Mouse (Mus musculus): ENCODE results near the gene Lif. TPM values are rescaled to one million over a fixed set of nuclear protein-coding genes. Genes with fewer than 3 reads are reported as not detected.

Gene Lif
- polyA plus RNA-seq, 1 experiment = 0.11 TPM

DNA sequence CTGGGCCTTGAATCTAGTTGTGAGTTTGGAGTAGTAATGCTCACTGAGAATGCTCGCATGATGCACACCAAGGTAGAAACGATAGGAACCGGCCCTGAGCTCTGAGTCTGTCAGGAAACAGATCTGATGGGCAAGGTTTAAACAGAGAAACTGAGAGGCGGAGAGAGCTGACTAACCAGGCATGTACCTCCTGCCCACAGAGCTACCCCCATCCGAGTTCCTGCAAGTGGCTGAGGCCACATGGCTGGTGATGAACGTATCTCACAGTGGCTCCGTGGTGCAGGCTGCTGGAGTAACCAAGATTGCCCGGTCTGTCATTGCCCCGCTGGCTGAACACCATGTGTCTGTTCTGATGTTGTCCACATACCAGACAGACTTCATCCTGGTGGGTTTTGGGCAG is 37.4 kb upstream of the Lif start:
- no peak for TF ChIP-seq CTCF (IDR thresholded peaks at IDR 0.05; ENCODE audit: borderline replicate concordance, extremely low read depth, insufficient read depth, insufficient read length)
- TF ChIP-seq POLR2A (IDR thresholded peaks at IDR 0.05; ENCODE audit: borderline replicate concordance, extremely low read depth, insufficient read depth, insufficient read length, poor library complexity, severe bottlenecking) = no peak
- DNase-seq (ENCODE audit: low read depth) = no peak

DNA sequence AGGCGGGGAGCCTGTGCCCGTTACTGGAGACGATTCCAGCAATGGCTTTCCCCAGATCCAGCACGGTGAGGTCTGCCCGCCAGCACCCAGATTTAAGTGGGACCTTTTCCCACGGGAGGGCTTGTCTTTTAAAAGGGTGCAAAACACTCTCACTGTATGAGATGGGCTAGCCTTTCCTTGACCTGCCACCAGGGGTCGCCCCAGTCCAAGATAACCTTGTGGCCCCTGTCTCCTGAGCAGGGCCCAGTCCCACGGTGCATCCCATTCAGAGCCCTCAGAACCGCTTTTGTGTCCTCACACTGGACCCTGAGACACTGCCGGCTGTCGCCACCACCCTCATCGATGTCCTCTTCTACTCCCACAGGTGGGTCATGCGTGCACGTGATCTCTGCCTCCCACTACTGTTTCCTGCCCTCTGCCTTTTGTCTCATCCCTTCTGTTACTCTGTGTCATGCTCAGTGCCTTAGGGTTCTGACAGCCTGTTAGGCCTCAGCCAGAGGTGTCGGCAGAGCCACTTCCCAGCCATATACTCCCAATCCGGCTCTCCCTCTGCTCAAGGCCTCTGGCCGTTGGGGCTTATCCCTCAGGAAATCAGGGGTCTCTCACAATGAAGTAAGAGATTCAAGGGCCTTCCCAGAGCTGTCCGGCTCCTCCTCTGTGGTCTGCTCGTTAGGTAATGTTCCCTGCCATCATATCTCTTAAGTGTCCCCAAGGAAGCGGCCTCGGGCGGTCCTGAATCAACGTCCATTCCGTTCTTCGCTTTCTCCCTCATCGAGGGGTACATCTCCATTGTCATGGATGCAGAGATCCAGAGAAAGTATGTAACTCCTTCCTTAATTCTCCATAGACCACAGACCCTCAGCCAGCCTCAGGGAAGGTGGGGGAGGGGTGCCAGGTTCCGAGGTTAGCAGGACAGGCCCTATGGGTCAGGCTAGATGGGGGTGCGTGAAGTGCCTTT is 36.6 kb upstream of the Lif start:
- peak; percentile 42 for DNase-seq (ENCODE audit: low read depth)
- TF ChIP-seq POLR2A (IDR thresholded peaks at IDR 0.05; ENCODE audit: borderline replicate concordance, extremely low read depth, insufficient read depth, insufficient read length, poor library complexity, severe bottlenecking) = no peak
- peak; percentile 80 for TF ChIP-seq CTCF (IDR thresholded peaks at IDR 0.05; ENCODE audit: borderline replicate concordance, extremely low read depth, insufficient read depth, insufficient read length)

- no peak for DNase-seq (ENCODE audit: low read depth)
- TF ChIP-seq CTCF (IDR thresholded peaks at IDR 0.05; ENCODE audit: borderline replicate concordance, extremely low read depth, insufficient read depth, insufficient read length) (no peak), POLR2A (IDR thresholded peaks at IDR 0.05; ENCODE audit: borderline replicate concordance, extremely low read depth, insufficient read depth, insufficient read length, poor library complexity, severe bottlenecking) (no peak)
These were observed 35.1 kb upstream of the Lif start for GRCm38 (mm10) chr11:4222046-4222950.

- DNase-seq (ENCODE audit: low read depth) = no peak
- TF ChIP-seq POLR2A (IDR thresholded peaks at IDR 0.05; ENCODE audit: borderline replicate concordance, extremely low read depth, insufficient read depth, insufficient read length, poor library complexity, severe bottlenecking) = no peak
- no peak for TF ChIP-seq CTCF (IDR thresholded peaks at IDR 0.05; ENCODE audit: borderline replicate concordance, extremely low read depth, insufficient read depth, insufficient read length)
These were observed 33.8 kb upstream of the Lif start for GRCm38 (mm10) chr11:4223393-4224188.

DNA sequence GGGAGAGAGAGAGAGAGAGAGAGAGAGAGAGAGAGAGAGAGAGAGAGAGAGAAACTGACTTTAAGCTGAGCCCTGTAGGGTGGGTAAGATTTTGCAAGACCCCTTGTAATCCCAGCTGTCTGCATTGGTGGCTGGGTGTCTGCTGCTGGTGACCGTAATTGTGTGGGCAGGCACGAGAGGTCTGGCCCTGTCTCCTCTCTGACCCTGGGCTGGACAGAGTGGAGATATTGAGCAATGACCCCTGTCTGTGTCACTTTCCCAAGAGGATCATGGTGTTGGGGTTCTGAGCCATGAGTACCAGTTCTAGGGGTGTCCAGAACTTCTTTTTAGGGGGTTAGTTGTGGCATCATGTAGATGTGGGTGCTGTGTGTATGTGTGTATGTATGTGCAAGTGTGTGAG is 33.1 kb upstream of the Lif start:
- no peak for TF ChIP-seq CTCF (IDR thresholded peaks at IDR 0.05; ENCODE audit: borderline replicate concordance, extremely low read depth, insufficient read depth, insufficient read length)
- no peak for DNase-seq (ENCODE audit: low read depth)

DNA sequence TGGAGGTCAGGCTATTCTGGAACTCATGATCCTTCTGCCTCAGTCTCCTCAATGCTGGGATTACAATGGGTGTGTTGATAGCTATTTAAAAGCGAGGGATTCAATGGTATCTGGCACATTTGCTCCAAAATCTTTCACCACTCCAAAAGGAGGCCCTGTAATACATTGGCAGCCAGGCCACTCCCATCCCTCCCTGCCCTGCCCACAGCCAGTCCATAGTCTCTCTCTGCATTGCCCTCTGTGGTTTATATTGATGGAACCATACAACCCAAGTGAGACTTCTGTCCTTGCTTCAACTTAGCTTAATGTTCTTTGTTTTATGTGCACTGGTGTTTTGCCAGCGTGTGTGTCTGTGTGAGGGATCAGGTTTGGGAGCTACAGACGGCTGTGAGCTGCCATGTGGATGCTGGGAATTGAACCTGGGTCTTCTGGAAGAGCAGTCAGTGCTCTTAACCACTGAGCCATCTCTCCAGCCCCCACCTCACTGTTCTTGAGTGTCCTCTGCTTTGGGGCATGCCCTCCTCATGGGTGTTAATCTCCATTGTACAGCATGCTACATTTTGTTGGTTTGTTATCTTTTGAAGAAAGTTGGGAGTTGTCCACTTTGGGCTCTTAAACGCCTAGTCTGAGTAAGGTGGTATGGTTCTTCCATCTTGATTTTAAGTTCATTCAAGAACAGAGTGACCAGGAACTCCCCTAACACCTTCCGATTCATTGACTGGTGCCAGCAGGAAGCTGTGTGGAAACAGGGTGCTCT is 30.6 kb upstream of the Lif start:
- no peak for TF ChIP-seq CTCF (IDR thresholded peaks at IDR 0.05; ENCODE audit: borderline replicate concordance, extremely low read depth, insufficient read depth, insufficient read length)
- no peak for DNase-seq (ENCODE audit: low read depth)

- TF ChIP-seq POLR2A (IDR thresholded peaks at IDR 0.05; ENCODE audit: borderline replicate concordance, extremely low read depth, insufficient read depth, insufficient read length, poor library complexity, severe bottlenecking) = no peak
- no peak for TF ChIP-seq CTCF (IDR thresholded peaks at IDR 0.05; ENCODE audit: borderline replicate concordance, extremely low read depth, insufficient read depth, insufficient read length)
- peak; percentile 40 for DNase-seq (ENCODE audit: low read depth)
These were observed 28.9 kb upstream of the Lif start for GRCm38 (mm10) chr11:4228463-4228862.

DNA sequence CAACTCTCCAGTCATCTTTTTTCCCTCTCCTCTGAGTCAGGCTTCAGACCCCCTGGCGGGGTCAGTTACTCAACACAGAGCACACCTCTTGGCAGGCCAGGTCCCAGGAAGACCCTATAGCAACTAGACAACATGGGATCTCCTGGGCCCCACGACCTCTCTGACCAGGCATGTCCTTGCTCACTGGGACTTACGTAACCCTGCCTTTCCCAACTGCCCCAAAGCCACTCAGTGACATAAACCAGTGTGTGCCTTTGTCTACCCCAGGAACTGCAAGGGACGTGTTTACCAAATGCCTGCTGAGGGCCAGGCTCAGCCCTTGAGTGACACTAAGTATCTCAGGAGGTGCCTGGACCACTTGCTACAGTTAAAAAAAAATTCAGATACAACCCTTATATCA is 27.5 kb upstream of the Lif start:
- TF ChIP-seq POLR2A (IDR thresholded peaks at IDR 0.05; ENCODE audit: borderline replicate concordance, extremely low read depth, insufficient read depth, insufficient read length, poor library complexity, severe bottlenecking) (no peak), CTCF (IDR thresholded peaks at IDR 0.05; ENCODE audit: borderline replicate concordance, extremely low read depth, insufficient read depth, insufficient read length) (no peak)
- no peak for DNase-seq (ENCODE audit: low read depth)

DNA sequence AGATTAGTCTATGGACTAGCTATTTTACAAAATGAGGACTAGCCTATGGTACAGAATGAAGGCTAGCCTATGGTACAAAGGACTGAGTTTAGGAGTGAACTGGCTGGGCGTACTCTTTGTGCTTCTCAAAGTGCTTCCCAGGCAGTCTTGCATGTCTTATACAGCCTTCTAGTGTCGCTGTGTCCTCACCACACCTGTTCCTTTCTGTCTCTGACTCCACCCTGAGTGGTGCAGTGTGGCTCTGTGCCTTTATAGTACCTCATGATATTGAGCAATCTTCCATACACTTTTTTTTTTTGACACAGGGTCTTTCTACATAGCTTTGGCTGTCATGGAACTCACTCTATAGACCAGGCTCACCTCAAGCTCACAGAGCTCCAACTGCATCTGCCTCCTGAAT is 25.9 kb upstream of the Lif start:
- no peak for DNase-seq (ENCODE audit: low read depth)
- TF ChIP-seq CTCF (IDR thresholded peaks at IDR 0.05; ENCODE audit: borderline replicate concordance, extremely low read depth, insufficient read depth, insufficient read length) = no peak
- no peak for TF ChIP-seq POLR2A (IDR thresholded peaks at IDR 0.05; ENCODE audit: borderline replicate concordance, extremely low read depth, insufficient read depth, insufficient read length, poor library complexity, severe bottlenecking)

DNA sequence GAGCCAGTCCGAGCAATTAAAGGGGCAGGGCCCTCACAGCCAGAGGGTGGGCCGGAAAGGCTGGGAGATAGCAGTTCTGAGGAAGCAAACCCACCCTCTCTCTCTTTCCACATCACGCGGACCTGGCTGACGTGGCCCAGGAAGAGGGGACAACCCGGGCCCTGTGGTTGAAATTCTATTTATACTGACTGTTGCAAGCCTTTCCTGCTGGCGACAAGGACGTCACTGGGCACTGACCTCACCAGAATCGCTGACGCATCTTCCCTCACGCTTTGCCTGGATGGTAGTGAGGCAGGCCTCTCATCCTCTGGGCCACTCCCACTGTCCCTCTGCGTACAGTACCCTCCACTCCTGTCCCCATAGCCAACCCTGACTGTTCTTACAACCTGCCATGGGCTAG is 24.7 kb upstream of the Lif start:
- TF ChIP-seq CTCF (IDR thresholded peaks at IDR 0.05; ENCODE audit: borderline replicate concordance, extremely low read depth, insufficient read depth, insufficient read length) = no peak
- no peak for DNase-seq (ENCODE audit: low read depth)

Data from brain, embryonic 14.5 days (tissue).